Mouse (Mus musculus) limb, embryonic 10.5 days (tissue): Measurements from ENCODE around the gene Lmo7. TPM values are rescaled to one million over a fixed set of nuclear protein-coding genes. Genes with fewer than 3 reads are reported as not detected.

Source experiments
- DNase-seq: peaks from one replicate; pipeline ENCODE4 v3.0.0-alpha.2; 2017; ENCODE audit warnings: low spot score
- H3K27ac ChIP-seq: fragments of 300-500 bp; sonication (generic); 2 replicates; pipeline ENCODE4 v1.5.1; 2016; ENCODE audit warnings: mild to moderate bottlenecking
- H3K27me3 ChIP-seq: fragments of 300-500 bp; sonication (generic); 2 replicates; pipeline ENCODE4 v1.6.1; 2016; ENCODE audit warnings: low read depth, mild to moderate bottlenecking; ENCODE audit not compliant: poor library complexity, severe bottlenecking
- H3K36me3 ChIP-seq: fragments of 300-500 bp; sonication (generic); 2 replicates; pipeline ENCODE4 v1.6.1; 2016; ENCODE audit warnings: mild to moderate bottlenecking, moderate library complexity
- H3K4me1 ChIP-seq: fragments of 300-500 bp; sonication (generic); 2 replicates; pipeline ENCODE4 v1.6.1; 2016
- H3K4me3 ChIP-seq: fragments of 300-500 bp; sonication (generic); 2 replicates; pipeline ENCODE4 v1.5.1; 2016; ENCODE audit warnings: mild to moderate bottlenecking, moderate library complexity
- H3K9me3 ChIP-seq: fragments of 300-500 bp; sonication (generic); replicated peaks from 2 replicates; pipeline ENCODE4 v1.6.1; 2016; ENCODE audit warnings: mild to moderate bottlenecking
- WGBS: fragments of 180-500 bp; shearing (Covaris S2); methylation state at CpG from one replicate; pipeline ENCODE4 v1.1.7; 2016; 5-methylcytosine and 5-hydroxymethylcytosine counted together
- polyA plus RNA-seq: library from polyadenylated mRNA; unstranded; fragments of >200 nt; fragmentation: Nextera tagmentation; extraction: Ambion mirVana; gene quantifications from 2 replicates; pipeline ENCODE4 v1.2.1, GENCODE M21; 2016

The Lmo7 gene
- polyA plus RNA-seq, 1 experiment from 2014 or later, result 4.8 TPM

DNA sequence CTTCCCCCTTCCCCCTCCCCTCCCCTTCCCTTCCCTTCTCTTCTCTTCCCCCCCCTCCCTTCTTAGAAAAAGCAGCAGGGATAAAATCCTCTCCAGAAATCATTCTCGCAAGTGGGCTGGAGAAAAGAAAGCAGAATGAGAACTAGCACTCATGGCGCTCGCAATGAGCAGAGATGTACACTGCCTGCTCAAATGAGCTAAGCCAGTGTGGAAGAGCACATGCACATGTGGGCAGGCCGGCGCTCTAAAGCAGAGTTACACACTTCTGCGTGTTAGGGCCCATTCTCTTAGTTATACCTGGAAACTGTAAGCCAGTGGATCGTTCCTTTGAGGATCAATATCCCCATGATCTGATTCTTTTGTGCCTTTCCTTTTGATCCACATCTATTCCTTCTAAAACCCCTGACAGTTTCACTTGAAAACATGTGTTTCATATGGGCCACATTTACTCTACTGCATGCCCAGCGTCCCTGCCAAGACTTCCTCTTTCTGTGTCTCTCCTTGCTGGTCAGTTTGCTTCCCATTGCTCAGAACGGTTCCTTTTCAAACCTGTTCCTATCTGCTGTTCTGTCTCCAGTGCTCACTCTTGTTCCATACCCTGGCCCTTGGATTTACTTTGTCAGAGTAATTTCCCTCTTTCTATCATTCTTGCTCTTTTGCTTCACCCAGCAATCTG is 224.2 kb downstream of the Lmo7 start:
- 86% methylated on average over 9 of the region's 9 CpGs for WGBS
- DNase-seq, result no peak
- H3K27me3 ChIP-seq, result no peaks in the 10 kb centered on the region
- H3K36me3 ChIP-seq, result no peaks in the 10 kb centered on the region
- H3K9me3 ChIP-seq, result no peaks in the 10 kb centered on the region
- H3K27ac ChIP-seq, result no peak overlapping the region
- no peaks in the 10 kb centered on the region for H3K4me1 ChIP-seq
- H3K4me3 ChIP-seq, result no peak overlapping the region

DNA sequence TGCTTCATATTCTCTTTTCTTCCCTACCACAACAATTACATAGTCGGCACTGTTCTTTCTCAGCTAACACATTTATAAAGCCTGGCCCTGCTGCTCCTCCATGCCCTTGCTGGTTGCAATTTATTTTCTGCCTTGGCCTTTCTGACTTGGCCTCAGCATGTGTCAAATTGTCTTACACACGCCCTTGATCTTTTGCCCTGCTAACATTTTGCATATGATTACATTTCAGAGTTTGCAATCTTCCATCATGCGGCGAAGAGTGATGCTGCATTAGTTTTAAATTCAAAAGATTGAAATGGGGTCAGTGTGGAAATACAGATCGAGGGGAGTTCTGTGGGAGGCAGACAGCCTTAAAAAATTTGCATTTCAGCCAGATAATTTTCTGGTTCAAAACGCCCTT is 234.6 kb downstream of the Lmo7 start:
- Histone ChIP-seq H3K27me3 (no peaks in the 10 kb centered on the region), H3K4me1 (0 out of 2 replicates have a peak, but pooled peaks cover 7% of the 10 kb centered on the region), H3K36me3 (no peaks in the 10 kb centered on the region), H3K9me3 (no peaks in the 10 kb centered on the region), H3K4me3 (no peak overlapping the region), H3K27ac (no peak overlapping the region)
- 75% methylated on average over 6 of the region's 6 CpGs for WGBS
- DNase-seq, result no peak

DNA sequence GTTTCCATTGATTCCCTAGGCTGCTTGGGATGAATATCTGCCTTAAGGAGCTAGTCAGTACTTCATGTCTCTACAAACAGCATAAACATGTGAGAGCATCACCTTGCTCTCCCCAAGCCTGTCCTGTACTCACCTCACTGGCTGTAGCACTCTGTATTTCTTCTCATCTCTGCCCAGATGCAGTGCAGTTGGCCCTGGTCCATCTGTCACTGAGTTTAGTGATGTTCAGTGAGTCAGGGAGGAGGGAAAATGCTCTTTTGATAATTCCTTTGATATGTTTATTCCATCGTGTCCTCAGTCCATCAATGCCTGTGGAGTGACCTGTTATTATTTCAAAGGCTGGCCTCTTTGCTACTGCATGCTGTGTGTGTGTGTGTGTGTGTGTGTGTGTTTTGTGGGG is 235.2 kb downstream of the Lmo7 start:
- WGBS, result 80% methylated on average over 1 of the region's 1 CpGs
- DNase-seq, result no peak
- Histone ChIP-seq H3K27ac (no peak overlapping the region), H3K27me3 (no peaks in the 10 kb centered on the region), H3K9me3 (no peaks in the 10 kb centered on the region), H3K4me1 (0 out of 2 replicates have a peak, but pooled peaks cover 7% of the 10 kb centered on the region), H3K36me3 (no peaks in the 10 kb centered on the region), H3K4me3 (no peak overlapping the region)

DNA sequence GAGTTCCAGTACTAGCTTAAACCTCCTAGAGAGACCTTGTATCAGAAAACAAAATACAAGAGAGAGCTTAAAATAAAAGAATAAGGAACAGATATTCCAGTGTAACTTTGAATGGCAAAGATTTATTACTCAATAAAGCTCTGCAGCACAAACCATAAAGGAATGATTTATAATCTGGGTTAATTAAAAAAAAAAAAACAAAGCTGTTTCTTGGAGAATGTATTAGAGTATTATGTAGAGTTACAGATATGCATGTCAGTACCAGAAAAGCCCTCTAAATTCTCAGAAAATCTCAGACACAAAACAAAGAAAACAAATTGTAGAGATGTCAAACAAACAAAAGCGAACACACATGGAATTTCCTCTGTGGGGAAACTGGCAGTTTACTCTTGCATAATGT is 243.0 kb downstream of the Lmo7 start:
- no peak overlapping the region for H3K4me3 ChIP-seq
- WGBS, result 100% methylated on average over 1 of the region's 1 CpGs
- no peaks in the 10 kb centered on the region for H3K27me3 ChIP-seq
- no peak for DNase-seq
- H3K36me3 ChIP-seq, result no peaks in the 10 kb centered on the region
- H3K4me1 ChIP-seq, result peaks cover 4% of the 10 kb centered on the region; the same call in 1 of the 2 replicates
- H3K27ac ChIP-seq, result no peak overlapping the region
- H3K9me3 ChIP-seq, result no peaks in the 10 kb centered on the region

DNA sequence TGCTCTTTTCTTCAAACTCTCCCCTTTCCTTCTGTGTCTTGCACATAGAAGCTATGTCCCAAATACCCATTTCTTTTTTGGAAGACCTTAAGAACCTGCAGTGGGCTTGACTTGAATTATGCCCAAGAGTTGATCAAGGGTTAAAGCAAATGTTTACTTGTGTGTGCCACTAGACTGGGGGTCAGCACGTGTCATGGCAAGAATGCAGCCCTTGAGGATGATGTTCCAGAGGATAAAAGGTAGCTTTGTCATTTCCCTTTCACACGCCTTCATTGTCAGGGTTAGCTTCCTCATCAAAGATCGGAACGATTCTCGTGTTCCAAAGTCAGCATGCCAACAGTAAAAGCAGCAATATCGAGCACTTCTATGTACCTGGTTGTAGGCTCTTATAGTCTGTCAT is 243.4 kb downstream of the Lmo7 start:
- Histone ChIP-seq H3K9me3 (no peaks in the 10 kb centered on the region), H3K27ac (no peak overlapping the region), H3K4me1 (peaks cover 4% of the 10 kb centered on the region; the same call in 1 of the 2 replicates), H3K4me3 (no peak overlapping the region), H3K36me3 (no peaks in the 10 kb centered on the region), H3K27me3 (no peaks in the 10 kb centered on the region)
- WGBS, result 59% methylated on average over 6 of the region's 6 CpGs
- DNase-seq, result no peak

DNA sequence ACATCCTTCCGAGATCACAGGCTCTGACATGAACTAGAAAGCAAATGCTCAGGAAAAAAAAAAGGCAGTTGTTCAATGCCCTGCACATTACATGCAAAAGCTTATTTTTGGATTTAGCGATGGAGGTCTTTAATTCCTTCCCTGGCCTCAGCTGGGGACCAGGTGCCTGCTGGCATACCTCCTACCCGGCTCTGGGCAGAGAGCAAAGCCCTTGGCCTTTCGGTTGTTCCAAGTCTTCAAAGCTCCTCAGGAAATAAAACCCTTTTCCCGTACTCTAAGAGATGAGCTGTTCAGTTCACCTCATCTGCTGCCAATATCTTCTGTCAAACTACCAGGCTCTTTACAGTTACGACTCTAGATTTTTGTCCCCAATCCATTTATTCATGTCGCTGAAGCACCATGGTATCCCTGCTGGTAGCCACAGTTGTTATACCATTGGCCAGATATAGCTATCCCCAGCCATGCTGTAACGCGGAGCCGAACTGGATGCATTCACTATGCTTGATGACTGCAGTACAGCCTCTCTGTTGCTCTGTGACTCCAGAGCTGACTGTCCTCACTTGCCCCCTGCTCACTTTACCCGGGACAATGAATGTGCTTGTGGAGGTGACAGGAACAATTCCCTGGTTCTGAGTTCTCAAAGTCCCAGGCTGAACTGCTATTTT is 246.4 kb downstream of the Lmo7 start:
- Histone ChIP-seq H3K9me3 (no peaks in the 10 kb centered on the region), H3K36me3 (no peaks in the 10 kb centered on the region), H3K27me3 (no peaks in the 10 kb centered on the region), H3K4me1 (peaks cover 4% of the 10 kb centered on the region; the same call in 1 of the 2 replicates), H3K4me3 (no peak overlapping the region), H3K27ac (no peak overlapping the region)
- DNase-seq, result no peak
- 93% methylated on average over 11 of the region's 11 CpGs for WGBS

Other genes starting within 250 kb of the Lmo7 start
- 10.4 and 10.5 TPM in 2 replicates for gene Tbc1d4, start 120.8 kb upstream of the Lmo7 start, polyA plus RNA-seq
- gene Commd6, start 89.3 kb upstream of the Lmo7 start, polyA plus RNA-seq, result 92.1 and 96.1 TPM in 2 replicates
- 187 and 236 TPM in 2 replicates for gene Uchl3, start 76.0 kb upstream of the Lmo7 start, polyA plus RNA-seq
- gene Gm9922, start 143 bp upstream of the Lmo7 start, polyA plus RNA-seq, result 0.54 and 1.0 TPM in 2 replicates